Mouse (Mus musculus) E14TG2a.4 (cell line): ENCODE measurements around the gene Thsd7b.

Experiments
- CTCF ChIP-seq: conservative IDR thresholded peaks from 2 replicates; pipeline ENCODE4 v1.5.1; 2014; ENCODE audit warnings: low read length
- NANOG ChIP-seq: IDR thresholded peaks from 2 replicates; pipeline ENCODE4 v1.6.1; 2014; ENCODE audit warnings: borderline replicate concordance, low read length, mixed read lengths
- POU5F1 ChIP-seq: IDR thresholded peaks from 2 replicates; pipeline ENCODE4 v1.6.1; 2014; ENCODE audit warnings: low read length, borderline replicate concordance

DNA sequence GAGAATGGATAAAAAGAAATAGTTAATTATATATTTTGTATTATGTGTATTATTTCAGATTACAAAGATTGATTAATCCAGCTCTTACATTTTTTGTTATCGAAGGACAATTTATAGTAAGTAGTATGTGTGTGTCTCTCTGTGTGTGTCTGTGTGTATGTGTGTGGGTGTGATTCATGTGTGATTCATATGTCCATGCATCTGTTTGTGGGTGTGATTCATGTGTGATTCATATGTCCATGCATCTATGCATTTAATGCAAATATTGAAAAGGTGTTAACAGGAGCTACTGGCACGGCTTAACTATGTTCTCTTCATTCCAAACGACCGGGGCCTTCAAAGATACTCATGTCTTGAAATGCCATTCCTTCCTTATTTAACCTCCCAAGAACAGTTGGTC is 90.3 kb downstream of the Thsd7b start:
- TF ChIP-seq CTCF (no peak), POU5F1 (no peak), NANOG (no peak)
